Mouse (Mus musculus): Measurements from ENCODE around the gene 1700019D03Rik.

1700019D03Rik gene

DNA sequence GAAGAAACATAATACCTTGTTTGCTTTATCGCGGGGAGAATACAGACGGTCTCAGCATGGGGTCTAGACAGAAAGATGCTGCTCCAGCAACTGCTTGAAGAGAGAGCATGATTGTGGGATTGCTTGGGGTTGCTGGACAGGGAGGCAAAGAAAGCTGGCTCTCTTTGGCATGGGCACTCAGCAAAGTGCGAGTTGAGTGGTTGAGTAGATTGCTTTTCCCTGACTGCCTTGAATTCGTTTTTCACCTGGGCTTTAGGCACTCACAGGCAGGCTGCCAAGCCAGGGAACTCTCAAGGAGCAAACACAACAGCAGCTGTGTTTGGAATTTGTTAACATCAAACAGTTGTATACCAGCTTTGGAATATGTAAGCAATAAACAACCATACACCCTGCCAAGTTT is at the start of gene 1700019D03Rik:
TSS of gene 1700019D03Rik (minus strand) at position 101 of the 400 bp plus-strand sequence.
- DNase-seq (ENCODE audit: low read depth, low spot score) = no peak

DNA sequence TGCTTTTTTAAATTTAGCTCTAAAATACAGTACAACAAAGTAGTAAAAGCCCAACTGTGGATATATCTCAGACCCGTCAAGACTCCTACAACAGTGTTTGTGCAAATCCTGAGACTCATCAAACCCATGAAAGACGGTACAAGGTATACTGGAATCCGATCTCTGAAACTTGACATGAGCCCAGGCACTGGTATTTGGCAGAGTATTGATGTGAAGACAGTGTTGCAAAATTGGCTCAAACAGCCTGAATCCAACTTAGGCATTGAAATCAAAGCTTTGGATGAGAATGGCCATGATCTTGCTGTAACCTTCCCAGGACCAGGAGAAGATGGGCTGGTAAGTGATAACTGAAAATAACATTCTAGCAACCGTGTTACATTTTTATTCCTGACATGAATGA is 43.9 kb upstream of the 1700019D03Rik start:
- DNase-seq (ENCODE audit: low read depth, low spot score) = no peak

DNA sequence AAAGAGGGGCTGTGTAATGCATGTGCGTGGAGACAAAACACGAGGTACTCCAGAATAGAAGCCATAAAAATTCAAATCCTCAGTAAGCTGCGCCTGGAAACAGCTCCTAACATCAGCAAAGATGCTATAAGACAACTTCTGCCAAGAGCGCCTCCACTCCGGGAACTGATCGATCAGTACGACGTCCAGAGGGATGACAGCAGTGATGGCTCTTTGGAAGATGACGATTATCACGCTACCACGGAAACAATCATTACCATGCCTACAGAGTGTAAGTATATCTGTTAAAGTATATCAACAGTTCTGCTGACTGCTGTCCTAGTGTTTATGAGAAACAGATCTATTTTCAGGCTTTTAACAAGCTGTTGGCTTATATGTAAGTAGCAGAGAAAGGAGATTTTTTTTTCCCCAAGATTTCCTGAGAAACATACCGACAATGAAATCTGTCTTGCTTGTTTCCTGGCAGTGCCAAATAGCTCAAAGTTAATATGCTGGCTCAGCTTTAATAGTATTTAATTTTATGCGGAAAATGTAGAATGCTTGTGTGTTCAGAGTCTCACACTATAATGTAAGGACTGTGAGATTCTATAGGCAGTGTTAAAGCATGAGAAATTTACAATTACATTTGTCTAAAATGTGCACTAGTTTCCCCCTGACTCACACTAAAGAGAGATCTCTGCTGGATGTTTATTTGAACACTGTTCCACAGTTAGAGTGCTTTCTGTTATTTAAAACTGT is 42.1 kb upstream of the 1700019D03Rik start:
- no peak for DNase-seq (ENCODE audit: low read depth, low spot score)

DNA sequence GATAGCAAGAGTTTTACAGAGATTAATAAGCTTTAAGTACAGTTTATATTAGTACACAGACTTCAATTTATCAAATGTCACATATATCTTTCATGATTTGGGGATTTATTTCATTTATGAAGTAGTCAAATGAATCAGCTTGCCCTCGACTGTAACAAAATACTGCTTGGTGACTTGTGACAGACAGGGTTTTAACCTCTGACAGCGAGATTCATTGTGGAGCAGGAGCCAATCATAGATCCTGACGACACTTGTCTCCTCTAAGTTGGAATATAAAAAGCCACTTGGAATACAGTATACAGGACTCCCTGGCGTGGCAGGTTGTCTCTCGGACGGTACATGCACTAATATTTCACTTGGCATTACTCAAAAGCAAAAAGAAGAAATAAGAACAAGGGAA is 41.4 kb upstream of the 1700019D03Rik start, which contains the start of gene Mstn:
TSS of gene Mstn (plus strand) at position 301 of the 400 bp plus-strand sequence.
- no peak for DNase-seq (ENCODE audit: low read depth, low spot score)

DNA sequence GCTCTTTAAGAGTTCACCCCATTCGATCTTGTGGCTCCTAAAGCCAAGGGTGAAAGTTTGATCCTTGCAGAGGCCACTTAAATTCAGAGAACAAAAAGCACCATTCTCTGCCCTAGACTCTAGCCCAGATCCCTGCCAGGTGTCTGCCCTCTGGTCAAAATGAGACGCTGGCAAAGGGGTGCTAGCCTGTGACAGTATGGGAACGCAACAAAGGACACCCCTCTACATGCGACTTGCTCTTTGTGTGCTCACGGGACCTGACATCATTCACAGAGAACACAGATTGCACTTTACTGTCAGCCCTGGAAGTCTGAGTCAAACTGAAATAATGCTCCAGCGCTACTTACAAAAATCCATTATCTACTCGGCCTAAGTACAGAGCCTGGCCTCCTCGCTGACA is 40.5 kb upstream of the 1700019D03Rik start:
- peak; percentile 8 for DNase-seq (ENCODE audit: low read depth, low spot score)

DNA sequence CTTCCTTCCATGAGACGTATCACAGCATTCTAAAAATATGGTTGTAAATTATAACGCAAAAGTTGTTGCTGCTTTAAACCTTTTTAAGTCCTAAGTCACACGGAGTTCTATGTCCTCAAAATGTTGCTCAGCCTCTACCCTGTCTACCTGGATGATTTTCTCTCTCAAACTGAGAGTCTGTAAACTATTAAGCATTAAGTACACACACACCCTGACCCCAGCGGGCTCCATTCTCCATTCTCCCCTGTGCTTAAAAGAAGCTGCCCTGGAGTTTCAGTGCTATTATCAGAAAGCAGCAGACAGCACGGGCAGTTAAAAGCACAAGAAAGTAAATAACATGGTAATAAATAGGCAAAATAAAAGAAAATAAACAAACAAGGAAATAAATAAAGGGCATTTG is 39.1 kb upstream of the 1700019D03Rik start:
- no peak for DNase-seq (ENCODE audit: low read depth, low spot score)

DNA sequence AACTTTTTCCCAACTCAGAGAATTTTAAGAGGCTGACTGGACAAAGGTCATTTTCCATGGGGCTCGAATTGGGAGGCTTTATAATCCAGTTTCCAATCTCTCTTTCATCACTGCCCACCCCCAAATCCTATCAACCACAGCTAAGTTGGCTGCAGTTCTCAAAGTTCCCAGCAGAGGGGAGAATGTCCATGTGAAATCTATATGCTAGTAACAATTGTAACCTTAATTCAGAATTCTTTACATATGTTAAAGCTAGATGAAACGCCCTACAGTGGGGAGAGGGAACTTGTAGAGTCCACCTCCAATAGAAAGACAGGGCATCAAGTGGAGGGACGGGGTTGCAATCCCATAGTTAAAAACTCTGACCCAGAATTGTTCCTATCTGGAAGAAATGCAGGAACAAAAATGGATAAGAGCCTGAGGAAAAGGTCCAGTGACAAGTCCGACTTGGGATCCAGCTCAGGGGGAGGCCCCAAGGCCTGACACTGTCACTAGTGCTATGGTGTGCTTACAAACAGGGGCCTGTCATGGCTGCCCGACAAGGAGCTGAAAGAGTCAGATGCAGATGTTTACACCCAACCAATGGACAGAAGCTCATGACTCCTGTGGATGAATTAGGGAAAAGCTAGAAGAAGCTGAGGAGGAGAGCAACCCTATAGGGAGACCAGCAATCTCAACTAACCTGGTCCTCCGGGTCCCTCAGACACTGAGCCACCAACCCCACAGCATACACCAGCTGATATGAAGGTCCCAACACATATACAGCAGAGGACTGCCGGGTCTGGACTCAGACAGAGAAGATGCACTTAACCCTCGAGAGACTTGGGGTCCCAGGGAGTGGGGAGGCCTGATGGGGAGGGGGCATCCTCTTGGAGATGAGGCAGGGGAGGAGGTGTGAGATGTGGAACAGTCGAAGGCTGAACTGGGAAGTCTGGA is 33.4 kb upstream of the 1700019D03Rik start:
- DNase-seq (ENCODE audit: low read depth, low spot score) = peak; percentile 75

DNA sequence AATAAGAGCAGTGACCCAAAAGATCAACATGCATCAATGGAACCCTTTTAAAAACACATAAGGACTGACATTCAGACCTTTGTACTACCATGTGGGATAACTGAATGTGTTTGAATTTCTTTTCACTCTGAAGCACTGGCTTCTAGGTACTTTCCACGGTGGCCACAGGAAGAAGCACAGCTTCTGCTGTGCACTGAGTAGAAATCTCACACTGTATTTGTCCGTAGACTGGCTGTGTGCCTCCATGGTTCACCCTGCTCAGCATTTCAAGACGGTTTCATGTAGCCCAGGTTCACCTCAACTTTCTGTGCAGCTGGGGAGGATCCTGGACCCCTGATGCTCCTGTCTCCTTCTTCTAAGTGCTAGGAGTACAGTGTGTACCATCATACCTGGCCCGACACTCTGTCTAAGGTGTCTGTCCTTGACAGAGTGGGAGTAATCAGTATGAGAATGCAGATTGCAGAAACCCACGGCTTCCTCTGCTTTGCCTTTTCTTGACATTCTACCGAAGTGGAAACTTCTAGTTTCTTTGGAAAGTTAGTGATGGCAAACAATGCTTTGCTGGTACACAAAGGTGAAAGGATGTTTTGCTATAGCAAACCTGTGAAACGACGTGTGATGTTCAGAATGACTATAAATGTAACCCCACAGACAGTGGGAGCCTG is 29.9 kb upstream of the 1700019D03Rik start:
- no peak for DNase-seq (ENCODE audit: low read depth, low spot score)

DNA sequence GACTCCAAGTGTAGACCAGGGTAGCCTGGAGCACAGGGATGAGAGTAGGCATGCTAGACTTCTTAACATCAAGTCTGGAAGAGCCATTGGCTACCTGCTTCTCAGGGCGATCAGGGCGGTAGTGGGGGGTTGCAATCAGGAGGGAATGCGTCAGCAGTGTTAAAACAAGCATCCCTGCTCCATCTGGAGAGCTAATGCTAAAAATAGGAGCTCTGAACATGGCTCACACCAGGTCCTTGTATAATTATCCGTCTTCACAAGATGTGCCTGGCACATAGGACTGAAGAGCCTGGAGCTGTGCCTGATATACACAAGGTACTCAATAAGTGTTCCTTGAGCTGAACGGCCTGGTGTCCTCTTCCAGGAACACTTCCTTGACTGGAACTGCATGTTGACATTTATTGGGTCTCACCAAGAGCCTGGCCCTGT is 17.5 kb upstream of the 1700019D03Rik start:
- DNase-seq (ENCODE audit: low read depth, low spot score) = no peak

DNA sequence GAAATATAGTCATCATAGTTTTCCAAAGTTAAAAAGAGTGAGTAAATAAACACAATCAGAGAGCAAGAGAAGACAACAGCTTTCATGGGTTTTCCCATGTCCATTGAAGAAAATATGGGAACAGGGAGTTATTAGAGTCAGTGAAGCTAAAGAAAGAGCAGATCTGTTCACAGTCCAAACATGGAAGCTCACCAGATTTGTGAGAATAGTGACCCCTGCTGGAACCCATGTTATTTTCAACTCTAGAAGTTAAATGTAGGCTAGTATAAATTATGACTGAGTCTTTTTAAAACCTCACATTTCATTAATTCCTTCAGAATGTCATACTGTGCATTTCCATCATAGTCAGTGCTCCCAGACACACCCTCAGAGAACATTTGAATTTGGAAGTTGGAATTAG is 12.6 kb upstream of the 1700019D03Rik start:
- DNase-seq (ENCODE audit: low read depth, low spot score) = peak; percentile 22

DNA sequence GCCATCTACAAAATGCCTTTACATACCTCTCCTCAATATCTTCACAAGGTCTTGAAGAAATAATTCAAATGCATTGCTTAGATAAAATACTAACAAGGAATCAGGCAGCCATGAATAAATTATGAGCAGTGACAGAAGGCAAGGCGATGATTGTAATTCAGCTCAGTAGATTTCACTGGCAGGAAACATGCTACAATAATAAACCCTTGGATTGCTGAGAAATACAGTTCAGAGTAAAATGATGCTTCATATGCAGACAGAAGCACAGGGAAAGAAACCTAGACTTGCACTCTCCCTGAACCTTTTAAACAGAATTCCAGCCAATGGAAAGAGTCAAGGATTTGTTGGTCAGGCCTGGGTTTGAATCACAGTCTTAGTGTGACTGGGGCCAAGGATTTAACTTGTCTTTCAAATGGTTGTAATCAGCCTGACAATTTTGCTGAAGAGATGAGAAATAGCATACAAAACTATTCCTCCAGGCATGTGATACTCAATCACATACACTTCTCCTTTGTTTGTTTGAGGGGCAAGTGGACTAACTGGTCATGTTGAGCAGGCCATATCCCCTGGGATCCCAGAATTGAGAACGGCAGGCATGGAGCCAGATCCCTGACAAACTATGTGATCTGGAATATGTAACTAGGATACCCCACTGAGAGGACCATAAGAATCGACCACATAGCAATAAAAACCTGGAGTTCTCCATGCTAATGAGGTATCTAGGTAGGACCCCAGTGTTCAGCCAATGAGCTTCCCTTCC is 1.1 kb downstream of the 1700019D03Rik start:
- DNase-seq (ENCODE audit: low read depth, low spot score) = no peak

DNA sequence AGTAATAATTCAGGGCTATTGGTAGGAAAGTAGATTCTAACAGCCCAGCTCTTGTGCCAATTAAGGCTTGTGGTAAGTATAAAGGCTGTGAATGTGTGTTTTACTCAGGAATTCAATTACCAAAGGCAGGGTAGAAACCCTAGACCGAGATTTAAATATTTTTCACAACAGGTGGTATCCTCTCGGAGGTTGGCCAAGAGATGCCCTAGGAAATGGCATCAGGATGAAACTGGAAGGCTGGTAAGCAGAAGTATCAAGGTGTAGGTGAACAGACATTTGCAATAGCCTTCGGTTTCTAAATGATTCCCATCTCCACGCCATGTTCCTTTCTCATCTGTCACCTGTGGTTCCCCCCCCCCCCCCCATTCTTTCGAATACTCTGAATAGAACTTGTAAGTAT is 4.4 kb downstream of the 1700019D03Rik start:
- DNase-seq (ENCODE audit: low read depth, low spot score) = no peak

DNA sequence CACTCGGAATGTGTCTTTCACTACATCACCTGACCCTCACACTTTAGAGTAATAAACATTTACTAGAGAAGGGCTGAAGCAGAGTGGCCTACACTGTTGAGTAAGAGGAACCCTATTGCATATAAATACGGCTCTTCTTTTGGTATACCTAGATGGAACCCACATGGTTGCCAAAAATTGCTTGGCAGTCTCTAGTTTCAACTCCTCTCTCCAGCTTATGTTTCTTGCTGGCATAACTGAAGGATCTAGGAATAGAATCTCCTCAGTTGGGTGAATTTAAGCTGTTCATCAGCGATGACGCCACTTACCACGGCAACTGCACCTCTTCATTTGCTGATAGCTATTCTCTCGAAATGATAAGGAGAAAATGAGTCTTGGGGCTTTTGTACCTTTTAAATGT is 5.3 kb downstream of the 1700019D03Rik start:
- no peak for DNase-seq (ENCODE audit: low read depth, low spot score)

DNA sequence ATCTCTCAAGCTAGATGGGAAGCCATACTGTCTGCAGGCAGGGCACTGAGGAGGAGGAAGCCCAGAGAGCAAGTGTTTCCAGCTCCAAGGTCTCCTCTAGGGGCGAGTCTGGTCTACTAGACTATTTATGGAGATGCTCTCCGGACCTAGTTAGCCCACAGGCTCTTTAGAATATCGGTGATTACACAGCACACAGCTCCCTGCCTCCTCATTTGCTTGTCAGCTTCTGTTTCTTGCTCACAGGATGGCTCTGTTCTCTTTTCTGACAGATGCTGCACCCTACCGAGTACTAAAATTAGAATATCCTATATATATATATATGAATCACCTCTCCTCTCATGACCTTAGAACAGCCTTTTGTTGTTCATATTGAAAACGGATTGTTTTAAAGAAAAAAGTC is 33.3 kb downstream of the 1700019D03Rik start:
- DNase-seq (ENCODE audit: low read depth, low spot score) = no peak

DNA sequence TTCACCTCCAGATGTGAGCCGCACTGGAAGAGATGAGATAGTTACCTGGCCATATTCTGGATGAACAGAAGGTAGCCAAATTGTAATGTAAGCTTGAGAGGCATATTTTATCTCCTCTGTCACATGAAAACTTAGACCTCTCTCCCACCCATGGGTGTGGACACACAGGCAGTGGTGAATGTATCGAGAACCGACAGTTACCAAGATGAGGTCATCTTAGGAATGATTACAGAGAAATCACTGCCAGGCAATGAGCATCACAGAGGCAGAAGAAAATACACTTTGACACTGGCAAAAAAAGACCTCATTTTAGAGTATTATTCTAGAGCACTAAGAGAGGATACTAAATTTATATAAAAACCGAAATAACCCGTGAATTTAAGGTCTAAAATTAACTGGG is 46.8 kb downstream of the 1700019D03Rik start:
- no peak for DNase-seq (ENCODE audit: low read depth, low spot score)

DNA sequence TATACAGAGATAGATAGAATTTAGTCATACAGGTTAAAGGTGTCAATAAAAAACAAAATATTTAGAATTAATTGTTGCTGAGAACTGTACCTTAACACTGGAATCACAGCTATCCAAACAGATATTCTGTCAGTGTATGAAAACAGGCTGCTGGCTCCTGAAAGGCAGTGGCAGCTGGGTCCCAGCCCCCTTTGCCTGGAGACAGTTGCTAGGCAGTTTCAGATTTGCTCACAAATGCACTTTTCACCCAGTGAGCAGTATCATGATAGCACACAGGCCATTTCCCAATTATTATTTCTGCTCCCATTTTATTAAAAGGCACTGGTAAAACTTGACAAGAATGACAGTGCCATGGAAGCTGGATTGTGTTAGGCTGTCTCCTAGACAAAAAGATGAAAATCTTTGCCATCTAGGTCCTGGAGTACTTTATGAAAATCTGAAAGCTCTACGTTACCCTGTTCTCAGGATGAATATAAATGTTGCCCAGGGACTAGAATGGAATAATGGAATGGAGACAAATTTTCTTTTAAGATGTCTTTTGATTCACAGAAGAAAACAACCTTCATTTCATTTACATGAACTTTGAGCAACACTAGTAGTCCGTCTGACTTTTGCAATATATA is 48.0 kb downstream of the 1700019D03Rik start:
- DNase-seq (ENCODE audit: low read depth, low spot score) = peak; percentile 16

DNA sequence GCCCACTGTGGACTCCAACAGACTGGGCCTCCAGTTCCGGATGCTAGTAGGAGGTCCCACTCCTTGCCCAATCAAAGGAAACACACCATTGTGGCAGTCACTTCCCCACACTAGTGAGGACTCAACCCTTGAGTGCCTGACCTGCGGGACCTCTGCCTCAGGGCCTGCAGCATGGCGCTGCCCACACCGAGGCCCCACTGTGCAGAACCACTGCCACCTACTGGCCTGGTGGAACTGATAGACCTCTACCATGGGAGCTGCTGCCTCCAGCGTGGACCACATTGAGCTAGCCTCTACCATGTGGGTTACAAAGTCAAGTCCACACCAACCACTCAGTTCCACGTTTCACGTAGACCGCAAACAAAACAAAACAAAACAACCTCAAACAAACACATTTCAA is 55.4 kb downstream of the 1700019D03Rik start:
- no peak for DNase-seq (ENCODE audit: low read depth, low spot score)

DNA sequence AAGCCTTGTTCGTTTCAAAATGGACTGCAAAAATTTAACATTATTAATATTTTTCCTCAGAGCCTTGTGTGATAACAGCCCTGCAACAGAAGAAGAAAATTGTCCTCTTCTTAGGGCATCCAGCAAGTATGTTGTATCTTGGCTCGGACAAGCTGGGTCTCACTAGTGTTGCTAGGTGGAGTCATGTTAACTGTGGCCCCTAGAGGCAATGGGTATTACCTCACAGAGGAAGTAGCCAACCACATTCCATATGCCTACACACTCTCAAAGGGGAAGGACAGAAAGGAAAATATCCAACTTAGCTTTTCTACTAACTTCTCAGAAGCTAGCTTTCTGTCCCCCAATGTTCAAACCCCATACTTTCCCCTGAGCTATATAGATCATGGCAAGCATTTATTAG is 56.9 kb downstream of the 1700019D03Rik start:
- DNase-seq (ENCODE audit: low read depth, low spot score) = no peak

DNA sequence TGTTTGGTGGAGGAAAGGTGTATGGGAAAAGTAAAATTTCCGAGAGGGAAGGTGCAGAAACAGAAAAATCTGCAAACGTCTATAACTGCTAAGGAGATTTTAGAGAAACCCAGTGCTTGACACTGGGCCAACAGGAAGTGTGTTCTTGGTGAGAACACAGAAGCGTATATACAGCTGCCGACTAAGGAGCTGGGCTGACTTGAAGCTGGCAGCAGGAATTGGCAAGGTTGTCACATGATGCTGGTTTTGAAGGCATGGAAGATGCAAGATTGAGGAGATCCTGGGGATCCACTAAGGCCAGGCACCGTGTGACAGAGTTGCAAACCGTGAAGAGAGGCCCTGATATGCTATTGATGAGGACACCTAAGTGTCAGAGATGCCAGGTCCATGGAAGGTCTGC is 59.8 kb downstream of the 1700019D03Rik start:
- DNase-seq (ENCODE audit: low read depth, low spot score) = no peak

DNA sequence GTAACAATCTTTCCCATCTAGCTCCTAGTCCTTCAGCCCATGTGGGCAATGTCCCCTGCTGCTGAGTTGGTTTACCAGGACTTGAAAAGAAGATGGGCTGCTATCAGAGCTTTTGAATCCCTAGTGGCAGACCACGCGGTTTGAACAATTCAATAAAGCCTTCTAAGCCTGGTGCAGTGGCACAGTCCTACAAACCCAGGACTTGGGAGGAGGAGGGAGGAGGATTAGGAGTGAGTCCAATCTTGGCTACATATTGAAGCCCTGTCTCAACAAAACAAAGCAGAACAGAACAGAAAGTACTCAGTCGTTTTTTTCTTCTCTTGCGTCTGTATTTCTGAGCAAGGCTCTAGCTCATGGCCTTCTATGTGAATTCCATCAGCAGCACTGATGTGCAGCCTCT is 63.2 kb downstream of the 1700019D03Rik start:
- DNase-seq (ENCODE audit: low read depth, low spot score) = no peak

DNA sequence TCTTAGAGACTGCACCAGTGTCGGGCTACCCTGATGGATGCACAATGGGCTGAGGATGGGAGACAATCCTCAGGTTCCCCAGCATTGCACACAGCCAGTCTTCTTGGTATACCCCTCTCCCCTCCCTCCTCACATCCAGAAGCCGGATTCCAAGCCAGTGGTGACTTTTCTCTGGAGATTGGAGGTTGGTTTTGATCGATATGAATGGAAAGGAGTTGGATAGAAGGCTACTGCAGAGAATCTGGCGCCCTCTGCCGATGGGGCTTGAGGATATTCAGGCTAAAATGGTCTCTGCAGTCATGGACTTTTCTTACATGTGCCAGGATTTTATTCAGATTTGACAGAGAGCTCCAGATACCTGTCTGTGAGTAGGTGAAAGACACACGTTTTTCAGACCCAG is 64.9 kb downstream of the 1700019D03Rik start:
- DNase-seq (ENCODE audit: low read depth, low spot score) = peak; percentile 20

Data from mesoderm, embryonic 11.5 days (tissue).